Mouse (Mus musculus): ENCODE measurements around the gene Nwd2. TPM values are rescaled to one million over a fixed set of nuclear protein-coding genes. Genes with fewer than 3 reads are reported as not detected.

Nwd2 gene
- polyA plus RNA-seq, 1 experiment: 0.15 TPM

DNA sequence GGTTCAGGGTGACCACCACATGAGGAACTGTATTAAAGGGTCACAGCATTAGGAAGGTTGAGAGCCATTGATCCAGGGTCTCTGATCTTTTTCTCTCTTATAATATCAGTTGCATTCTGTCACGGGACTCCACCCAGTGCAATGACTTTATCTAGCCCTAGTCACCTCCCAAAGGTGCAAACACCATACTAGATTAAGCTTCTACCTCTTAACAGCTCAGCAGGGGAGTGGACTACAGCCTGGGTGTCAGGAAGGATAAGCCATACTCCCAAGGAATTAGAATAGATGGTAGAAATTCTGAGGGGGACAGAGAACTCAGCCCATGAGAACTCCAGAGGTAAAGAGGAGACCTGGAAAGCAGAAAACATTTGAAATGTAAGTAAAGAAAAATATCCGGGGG, 188.9 kb downstream of the Nwd2 start:
- WGBS: 88% methylated on average over 2 of the region's 2 CpGs
- no peak for DNase-seq
- no peaks in the 10 kb centered on the region; the same call in 1 of the 2 replicates for H3K4me1 ChIP-seq (ENCODE audit: control insufficient read depth, insufficient read depth, low read length)
- TF ChIP-seq POLR2A (IDR thresholded peaks at IDR 0.05; ENCODE audit: borderline replicate concordance, extremely low read depth, low read depth, low read length) (no peak), CTCF (IDR thresholded peaks at IDR 0.05; ENCODE audit: insufficient read depth, low read length) (no peak)
- H3K4me3 ChIP-seq (replicated peaks; ENCODE audit: extremely low read depth, low read depth, low read length): no peak overlapping the region

DNA sequence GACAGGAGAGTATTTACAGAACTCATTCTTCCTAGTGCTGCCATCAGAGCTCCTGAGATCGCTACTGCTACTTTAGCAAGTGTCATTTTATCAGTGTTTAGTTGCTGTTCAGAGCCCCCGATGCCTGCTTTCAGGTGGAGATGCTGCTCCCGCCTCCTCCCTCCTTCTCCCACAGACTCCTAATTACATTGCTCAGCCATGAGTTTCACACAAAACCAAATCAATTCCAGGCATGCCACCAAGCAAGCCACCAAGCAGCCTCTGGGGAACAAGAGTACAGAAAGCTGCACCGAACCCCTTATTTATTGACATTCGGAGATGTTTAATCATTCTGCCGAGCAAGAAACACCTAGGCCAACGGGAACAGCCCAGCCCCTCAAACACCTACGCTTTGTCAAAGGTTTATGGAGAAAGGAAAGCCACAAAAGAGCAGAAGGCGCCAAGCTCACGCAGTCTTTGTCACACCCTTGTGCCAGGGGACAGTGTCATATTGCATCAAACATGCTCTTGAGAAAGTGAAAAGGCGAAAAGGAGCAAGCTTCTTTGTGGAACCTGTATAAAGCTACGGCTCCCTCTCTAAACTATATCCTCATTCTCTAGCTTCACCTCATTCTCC, 191.0 kb downstream of the Nwd2 start:
- H3K4me3 ChIP-seq (replicated peaks; ENCODE audit: extremely low read depth, low read depth, low read length): no peak overlapping the region
- H3K4me1 ChIP-seq (ENCODE audit: control insufficient read depth, insufficient read depth, low read length): no peaks in the 10 kb centered on the region
- WGBS: 60% methylated on average over 12 of the region's 12 CpGs
- no peak for DNase-seq
- TF ChIP-seq POLR2A (IDR thresholded peaks at IDR 0.05; ENCODE audit: borderline replicate concordance, extremely low read depth, low read depth, low read length) (no peak), CTCF (IDR thresholded peaks at IDR 0.05; ENCODE audit: insufficient read depth, low read length) (no peak)

DNA sequence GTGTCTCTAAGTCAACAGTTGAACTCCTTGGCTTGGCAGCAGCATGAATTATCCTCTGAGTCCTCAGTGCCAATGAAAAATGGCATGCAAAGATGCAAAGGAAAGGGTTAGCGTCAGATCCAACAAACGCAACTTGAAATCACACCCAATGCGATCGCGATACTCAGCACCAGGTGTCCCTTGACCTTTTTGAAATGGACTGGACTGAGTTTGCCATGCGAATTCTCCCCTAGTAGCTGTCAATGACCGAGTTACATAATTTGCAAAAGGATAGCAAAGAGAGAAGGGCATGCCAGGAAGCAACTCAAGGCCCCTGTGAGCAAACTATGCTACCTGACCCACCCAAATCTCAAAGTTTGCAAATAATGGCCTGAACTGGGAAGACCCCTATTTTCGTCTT, 198.2 kb downstream of the Nwd2 start:
- no peak overlapping the region for H3K4me3 ChIP-seq (replicated peaks; ENCODE audit: extremely low read depth, low read depth, low read length)
- TF ChIP-seq CTCF (IDR thresholded peaks at IDR 0.05; ENCODE audit: insufficient read depth, low read length): no peak
- no peak for TF ChIP-seq POLR2A (IDR thresholded peaks at IDR 0.05; ENCODE audit: borderline replicate concordance, extremely low read depth, low read depth, low read length)
- H3K4me1 ChIP-seq (ENCODE audit: control insufficient read depth, insufficient read depth, low read length): no peaks in the 10 kb centered on the region
- 89% methylated on average over 8 of the region's 8 CpGs for WGBS
- DNase-seq: no peak

GRCm38 (mm10) chr5:63847541-63848226, 198.8 kb downstream of the Nwd2 start:
- WGBS: 69% methylated on average over 13 of the region's 13 CpGs
- no peak for TF ChIP-seq POLR2A (IDR thresholded peaks at IDR 0.05; ENCODE audit: borderline replicate concordance, extremely low read depth, low read depth, low read length)
- no peak for TF ChIP-seq CTCF (IDR thresholded peaks at IDR 0.05; ENCODE audit: insufficient read depth, low read length)
- no peaks in the 10 kb centered on the region for H3K4me1 ChIP-seq (ENCODE audit: control insufficient read depth, insufficient read depth, low read length)
- H3K4me3 ChIP-seq (replicated peaks; ENCODE audit: extremely low read depth, low read depth, low read length): no peak overlapping the region
- DNase-seq: no peak

GRCm38 (mm10) chr5:63858901-63859300, 210.0 kb downstream of the Nwd2 start:
- TF ChIP-seq CTCF (IDR thresholded peaks at IDR 0.05; ENCODE audit: insufficient read depth, low read length) (no peak), POLR2A (IDR thresholded peaks at IDR 0.05; ENCODE audit: borderline replicate concordance, extremely low read depth, low read depth, low read length) (no peak)
- 55% methylated on average over 8 of the region's 8 CpGs for WGBS
- Histone ChIP-seq H3K4me3 (replicated peaks; ENCODE audit: extremely low read depth, low read depth, low read length) (no peak overlapping the region), H3K4me1 (ENCODE audit: control insufficient read depth, insufficient read depth, low read length) (no peaks in the 10 kb centered on the region)
- no peak for DNase-seq

Other genes starting within 250 kb of the Nwd2 start
- 15.6 and 17.7 TPM in 2 replicates for gene 0610040J01Rik, start 163.3 kb downstream of the Nwd2 start, polyA plus RNA-seq (2012; rRNA removed)

Measured in lung, adult 2 months (tissue).